ENCODE assay signal across 8 mouse cellular contexts in the genomic region with DNA sequence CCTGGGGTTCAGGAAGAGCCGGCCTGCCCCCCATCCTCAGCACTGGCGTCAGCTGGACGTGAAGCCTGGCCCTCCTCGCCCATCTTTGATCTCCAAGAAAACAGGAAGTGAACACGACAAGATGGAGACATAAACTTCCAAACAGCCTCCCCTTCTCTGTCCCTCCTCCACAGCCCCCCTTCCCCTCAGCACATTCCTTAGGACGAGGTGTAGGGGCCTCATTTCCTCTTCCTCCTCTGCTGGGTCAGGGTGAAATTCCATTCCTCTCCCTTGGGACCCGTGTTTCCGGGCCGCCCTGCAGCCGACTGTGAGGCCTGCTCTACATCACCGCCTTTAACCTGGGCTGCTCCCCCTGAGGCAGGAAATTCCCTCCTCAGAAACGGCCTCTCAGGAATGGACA. TPM values are rescaled to one million over a fixed set of nuclear protein-coding genes. Genes with fewer than 3 reads are reported as not detected.
DNase-seq lines count a peak whose midpoint lies in the region; ATAC-seq lines count a peak whose summit lies in the region.

No protein-coding gene starts in this region.

- H3K27ac ChIP-seq in forebrain, embryonic 10.5 days: peak overlapping the region; percentile 76
- H3K27ac ChIP-seq in forebrain, embryonic 15.5 days (replicated peaks): no peak overlapping the region
- H3K27ac ChIP-seq in intestine, embryonic 15.5 days: peak overlapping the region; percentile 74
- H3K27ac ChIP-seq in liver, embryonic 16.5 days (ENCODE audit: low read length): no peak overlapping the region

- H3K36me3 ChIP-seq in forebrain, embryonic 10.5 days (replicated peaks): no peaks in the 10 kb centered on the region
- H3K36me3 ChIP-seq in forebrain, embryonic 15.5 days: no peaks in the 10 kb centered on the region
- H3K36me3 ChIP-seq in intestine, embryonic 15.5 days: no peaks in the 10 kb centered on the region
- no peaks in the 10 kb centered on the region for H3K36me3 ChIP-seq in liver, embryonic 16.5 days (ENCODE audit: control insufficient read depth, insufficient read depth)

- peaks cover 32% of the 10 kb centered on the region for H3K4me1 ChIP-seq in forebrain, embryonic 10.5 days
- no peaks in the 10 kb centered on the region for H3K4me1 ChIP-seq in forebrain, embryonic 15.5 days
- H3K4me1 ChIP-seq in intestine, embryonic 15.5 days (replicated peaks): peaks cover 26% of the 10 kb centered on the region
- H3K4me1 ChIP-seq in liver, embryonic 16.5 days (ENCODE audit: control insufficient read depth, low read depth, low read length): peaks cover 37% of the 10 kb centered on the region

- no peaks in the 10 kb centered on the region for H3K27me3 ChIP-seq in forebrain, embryonic 10.5 days (ENCODE audit: poor library complexity, severe bottlenecking)
- no peaks in the 10 kb centered on the region for H3K27me3 ChIP-seq in forebrain, embryonic 15.5 days
- no peaks in the 10 kb centered on the region for H3K27me3 ChIP-seq in intestine, embryonic 15.5 days (replicated peaks)
- H3K27me3 ChIP-seq in liver, embryonic 16.5 days (ENCODE audit: control insufficient read depth, insufficient read depth, low read depth, low read length): no peaks in the 10 kb centered on the region

- 61% methylated on average over 12 of the region's 12 CpGs for WGBS in forebrain, embryonic 10.5 days
- 81% methylated on average over 12 of the region's 12 CpGs for WGBS in forebrain, embryonic 15.5 days
- 36% methylated on average over 12 of the region's 12 CpGs for WGBS in intestine, embryonic 15.5 days
- 64% methylated on average over 12 of the region's 12 CpGs for WGBS in liver, embryonic 16.5 days (ENCODE audit: insufficient replicate concordance)

- no peak overlapping the region for H3K9ac ChIP-seq in forebrain, embryonic 15.5 days (replicated peaks)
- no peak overlapping the region for H3K9ac ChIP-seq in intestine, embryonic 15.5 days
- no peak overlapping the region for H3K9ac ChIP-seq in liver, embryonic 16.5 days (ENCODE audit: low read depth, low read length)

- H3K4me2 ChIP-seq in forebrain, embryonic 15.5 days (replicated peaks): no peak overlapping the region
- H3K4me2 ChIP-seq in intestine, embryonic 15.5 days (replicated peaks): no peak overlapping the region
- H3K4me2 ChIP-seq in liver, embryonic 16.5 days (ENCODE audit: low read depth, low read length): no peak overlapping the region

- ATAC-seq in forebrain, embryonic 15.5 days (replicated peaks): no peak
- ATAC-seq in intestine, embryonic 15.5 days: peak; percentile 57
- peak; percentile 38; the same call in 1 of the 2 replicates for ATAC-seq in liver, embryonic 16.5 days (ENCODE audit: low read depth)
- ATAC-seq in erythroblast, adult 5-6 weeks (replicated peaks; ENCODE audit: low FRiP score, poor library complexity, severe bottlenecking): no peak

- H3K4me3 ChIP-seq in forebrain, embryonic 10.5 days: no peak overlapping the region
- no peak overlapping the region for H3K4me3 ChIP-seq in forebrain, embryonic 15.5 days
- no peak overlapping the region for H3K4me3 ChIP-seq in intestine, embryonic 15.5 days (replicated peaks)
- H3K4me3 ChIP-seq in liver, embryonic 16.5 days (ENCODE audit: low read depth, low read length): no peak overlapping the region

- DNase-seq in forebrain, embryonic 10.5 days (ENCODE audit: extremely low spot score, low spot score): no peak
- DNase-seq in embryo, embryonic 9.5 days (ENCODE audit: extremely low spot score): peak; percentile 51
- no peak for DNase-seq in urinary bladder, postnatal 14 days (ENCODE audit: low spot score)
- DNase-seq in frontal cortex, postnatal 36 days (ENCODE audit: low spot score in 2 of 2): no peak

- no peaks in the 10 kb centered on the region for H3K9me3 ChIP-seq in forebrain, embryonic 10.5 days
- no peaks in the 10 kb centered on the region for H3K9me3 ChIP-seq in forebrain, embryonic 15.5 days
- H3K9me3 ChIP-seq in intestine, embryonic 15.5 days: no peaks in the 10 kb centered on the region
- no peaks in the 10 kb centered on the region for H3K9me3 ChIP-seq in liver, embryonic 16.5 days (replicated peaks; ENCODE audit: control insufficient read depth, low read length)

RNA-seq across cellular contexts. Expression of a gene that starts 9.4 kb away (rescaled TPM):
- 24.5 and 24.7 TPM in 2 replicates for polyA plus RNA-seq in forebrain, embryonic 10.5 days (2016; fragmentation: Nextera tagmentation; extraction: Ambion mirVana)
- polyA plus RNA-seq in forebrain, embryonic 15.5 days (2015; fragmentation: Nextera tagmentation; extraction: Ambion mirVana): 23.4 and 25.1 TPM in 2 replicates
- 62.6 and 63.2 TPM in 2 replicates for polyA plus RNA-seq in intestine, embryonic 15.5 days (2015; fragmentation: Nextera tagmentation; extraction: Ambion mirVana)
- 25.9 and 29.3 TPM in 2 replicates for polyA plus RNA-seq in liver, embryonic 16.5 days (2015; fragmentation: Nextera tagmentation; extraction: Ambion mirVana)
- total RNA-seq in erythroblast, adult 5-6 weeks (2015; ENCODE audit: low replicate concordance): 4.0 and 6.7 TPM in 2 replicates
- 1.5 and 3.2 TPM in 2 replicates for total RNA-seq in erythroblast, adult 5-6 weeks (2017; ENCODE audit: low replicate concordance)

RNA-seq across cellular contexts. Expression of a gene that starts 34.3 kb away (rescaled TPM):
- polyA plus RNA-seq in forebrain, embryonic 10.5 days (2016; fragmentation: Nextera tagmentation; extraction: Ambion mirVana): 17.8 and 20.2 TPM in 2 replicates
- 74.1 and 79.6 TPM in 2 replicates for polyA plus RNA-seq in forebrain, embryonic 15.5 days (2015; fragmentation: Nextera tagmentation; extraction: Ambion mirVana)
- polyA plus RNA-seq in intestine, embryonic 15.5 days (2015; fragmentation: Nextera tagmentation; extraction: Ambion mirVana): 19.2 and 19.6 TPM in 2 replicates
- 3.4 and 7.9 TPM in 2 replicates for polyA plus RNA-seq in liver, embryonic 16.5 days (2015; fragmentation: Nextera tagmentation; extraction: Ambion mirVana)
- not detected in 2 replicates for total RNA-seq in erythroblast, adult 5-6 weeks (2015; ENCODE audit: low replicate concordance)
- not detected in 2 replicates for total RNA-seq in erythroblast, adult 5-6 weeks (2017; ENCODE audit: low replicate concordance)

RNA-seq across cellular contexts. Expression of a gene that starts 48.1 kb away (rescaled TPM):
- 27.4 and 29.5 TPM in 2 replicates for polyA plus RNA-seq in forebrain, embryonic 10.5 days (2016; fragmentation: Nextera tagmentation; extraction: Ambion mirVana)
- polyA plus RNA-seq in forebrain, embryonic 15.5 days (2015; fragmentation: Nextera tagmentation; extraction: Ambion mirVana): 19.9 and 21.2 TPM in 2 replicates
- polyA plus RNA-seq in intestine, embryonic 15.5 days (2015; fragmentation: Nextera tagmentation; extraction: Ambion mirVana): 30.1 and 35.5 TPM in 2 replicates
- polyA plus RNA-seq in liver, embryonic 16.5 days (2015; fragmentation: Nextera tagmentation; extraction: Ambion mirVana): 49.7 and 56.2 TPM in 2 replicates
- total RNA-seq in erythroblast, adult 5-6 weeks (2015; ENCODE audit: low replicate concordance): 1.3 and 4.0 TPM in 2 replicates
- total RNA-seq in erythroblast, adult 5-6 weeks (2017; ENCODE audit: low replicate concordance): 2.1 and 6.6 TPM in 2 replicates

RNA-seq across cellular contexts. Expression of a gene that starts 56.3 kb away (rescaled TPM):
- polyA plus RNA-seq in forebrain, embryonic 10.5 days (2016; fragmentation: Nextera tagmentation; extraction: Ambion mirVana): 13.3 and 13.8 TPM in 2 replicates
- polyA plus RNA-seq in forebrain, embryonic 15.5 days (2015; fragmentation: Nextera tagmentation; extraction: Ambion mirVana): 16.6 and 19.3 TPM in 2 replicates
- polyA plus RNA-seq in intestine, embryonic 15.5 days (2015; fragmentation: Nextera tagmentation; extraction: Ambion mirVana): 14.0 and 15.7 TPM in 2 replicates
- polyA plus RNA-seq in liver, embryonic 16.5 days (2015; fragmentation: Nextera tagmentation; extraction: Ambion mirVana): 12.0 and 12.8 TPM in 2 replicates
- 0.77 and 3.3 TPM in 2 replicates for total RNA-seq in erythroblast, adult 5-6 weeks (2015; ENCODE audit: low replicate concordance)
- total RNA-seq in erythroblast, adult 5-6 weeks (2017; ENCODE audit: low replicate concordance): 2.1 and 2.5 TPM in 2 replicates

RNA-seq across cellular contexts. Expression of a gene that starts 57.0 kb away (rescaled TPM):
- polyA plus RNA-seq in forebrain, embryonic 10.5 days (2016; fragmentation: Nextera tagmentation; extraction: Ambion mirVana): 135 and 139 TPM in 2 replicates
- 88.0 and 98.2 TPM in 2 replicates for polyA plus RNA-seq in forebrain, embryonic 15.5 days (2015; fragmentation: Nextera tagmentation; extraction: Ambion mirVana)
- polyA plus RNA-seq in intestine, embryonic 15.5 days (2015; fragmentation: Nextera tagmentation; extraction: Ambion mirVana): 95.7 and 99.6 TPM in 2 replicates
- 40.2 and 43.8 TPM in 2 replicates for polyA plus RNA-seq in liver, embryonic 16.5 days (2015; fragmentation: Nextera tagmentation; extraction: Ambion mirVana)
- 15.0 and 25.9 TPM in 2 replicates for total RNA-seq in erythroblast, adult 5-6 weeks (2015; ENCODE audit: low replicate concordance)
- 18.1 and 19.5 TPM in 2 replicates for total RNA-seq in erythroblast, adult 5-6 weeks (2017; ENCODE audit: low replicate concordance)

Comparison
In these comparisons a context has a peak if more than half of its experiments do, and no peak if none do; other contexts are left out.
1. H3K27ac ChIP-seq: peak in forebrain, embryonic 10.5 days (single experiment) and intestine, embryonic 15.5 days (single experiment); none in forebrain, embryonic 15.5 days (single experiment) and liver, embryonic 16.5 days (single experiment).
2. ATAC-seq: peak in intestine, embryonic 15.5 days (single experiment) and liver, embryonic 16.5 days (single experiment); none in forebrain, embryonic 15.5 days (single experiment) and erythroblast, adult 5-6 weeks (single experiment).